Mouse (Mus musculus) mature B cell (primary cell): ENCODE results near the gene Gm28308.

Experiments used
- in situ Hi-C: fragments of 300-500 bp; cut with MboI; formaldehyde crosslinking; loops from 2 replicates; pipeline ENCODE4 v1.14.3; 2019

Gm28308 gene

DNA sequence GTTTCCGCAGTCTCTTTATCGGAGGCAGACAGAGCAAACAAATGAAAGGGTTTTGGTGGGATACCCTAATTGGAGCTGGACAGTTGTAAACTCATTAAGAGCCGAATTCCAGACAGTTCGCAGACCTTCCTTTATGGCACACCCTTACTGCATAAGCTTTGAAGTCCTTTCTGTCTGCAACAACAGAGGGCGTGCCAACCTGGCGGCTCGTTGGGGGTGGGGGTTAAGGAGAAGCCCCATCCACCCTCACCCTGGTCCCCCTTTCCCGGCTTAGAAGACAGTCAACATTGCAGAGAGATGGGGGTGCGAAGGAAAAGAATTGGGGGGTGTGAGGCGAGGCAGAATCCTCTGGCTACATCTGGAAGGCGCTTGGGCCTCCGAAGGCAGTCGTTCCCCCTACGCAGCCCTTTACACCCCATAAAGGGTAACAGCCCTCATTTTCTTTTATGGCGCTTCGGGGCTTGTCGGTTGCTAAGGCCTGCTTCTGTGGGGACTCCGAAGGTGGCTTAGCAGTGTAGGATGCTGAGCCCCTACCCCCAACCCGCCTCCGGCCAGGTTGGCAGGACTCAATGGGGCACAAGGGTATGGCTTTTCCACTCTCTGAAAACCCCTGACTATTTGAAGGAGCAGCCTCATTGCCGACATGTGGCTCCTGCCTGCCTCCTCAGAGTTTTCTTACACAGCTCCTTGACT lies 9.0 kb upstream of the Gm28308 start:
- in situ Hi-C loops: loop anchor here (10.0 kb wide), 2 partner anchors 637 to 837 kb away; no protein-coding TSS in a partner anchor

- in situ Hi-C loops: loop anchor here (10.0 kb wide), 2 partner anchors 637 to 837 kb away; no protein-coding TSS in a partner anchor
Measured at GRCm38 (mm10) chr6:52221337-52221992, 8.3 kb upstream of the Gm28308 start, which contains the start of gene Hoxa7. Gene Hoxa7, minus strand, starts transcription at chr6:52221854.

DNA sequence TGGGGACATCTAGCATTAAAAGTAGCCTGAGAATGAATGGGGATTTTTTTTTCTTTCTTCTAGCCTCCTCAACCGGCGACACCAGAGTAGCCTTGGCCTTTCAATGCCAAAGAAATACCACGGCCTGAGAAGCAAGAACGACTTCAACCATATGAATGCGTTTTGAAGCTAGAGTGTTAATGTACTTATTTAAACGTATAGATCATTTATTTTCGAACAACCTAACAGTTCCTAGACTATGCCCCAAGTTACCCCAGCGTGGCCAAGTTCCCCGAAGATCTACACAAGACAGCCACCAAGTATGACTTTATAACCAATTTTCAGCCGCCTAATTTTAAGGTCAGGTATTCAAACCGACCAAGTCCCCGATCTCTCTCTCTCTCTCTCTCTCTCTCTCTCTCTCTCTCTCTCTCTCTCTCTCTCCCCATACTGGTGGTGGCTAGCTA lies 7.7 kb upstream of the Gm28308 start:
- in situ Hi-C loops: loop anchor here (10.0 kb wide), 2 partner anchors 636 to 836 kb away; no protein-coding TSS in a partner anchor

GRCm38 (mm10) chr6:52220003-52220864 lies 7.1 kb upstream of the Gm28308 start:
- in situ Hi-C loops: loop anchor here (10.0 kb wide), 2 partner anchors 635 to 835 kb away; no protein-coding TSS in a partner anchor

- in situ Hi-C loops: no loop called here
Measured at GRCm38 (mm10) chr6:52219234-52219942, 6.2 kb upstream of the Gm28308 start.

DNA sequence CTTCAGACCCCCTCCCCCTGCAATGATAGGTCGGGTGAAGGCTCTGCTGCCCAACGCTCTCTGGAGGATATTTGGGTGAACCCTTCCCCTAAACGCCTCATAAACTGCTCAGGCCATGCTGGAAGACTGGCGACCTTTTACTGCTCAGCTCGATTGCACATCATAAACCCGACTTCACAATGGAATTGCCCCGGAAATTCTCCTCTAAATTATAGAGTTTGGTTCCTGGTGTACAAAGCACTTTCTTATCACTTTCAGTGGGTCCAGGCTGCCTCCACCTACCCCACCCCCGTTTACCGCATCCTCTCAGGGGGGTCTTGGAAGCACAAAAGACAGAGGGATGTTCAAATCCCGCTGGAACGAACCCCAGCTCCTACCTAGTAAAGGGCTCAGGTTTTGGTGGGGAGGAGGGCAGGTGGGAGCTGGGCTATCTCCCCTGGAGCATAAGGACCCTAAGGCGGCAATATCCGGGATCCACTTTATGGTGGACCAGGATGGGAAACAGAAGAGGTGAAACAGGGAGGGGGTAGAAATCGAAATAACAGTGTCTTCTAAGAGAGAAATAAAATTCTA lies 5.6 kb upstream of the Gm28308 start:
- in situ Hi-C loops: no loop called here

- in situ Hi-C loops: no loop called here
Measured at GRCm38 (mm10) chr6:52217895-52218642, 4.9 kb upstream of the Gm28308 start.

DNA sequence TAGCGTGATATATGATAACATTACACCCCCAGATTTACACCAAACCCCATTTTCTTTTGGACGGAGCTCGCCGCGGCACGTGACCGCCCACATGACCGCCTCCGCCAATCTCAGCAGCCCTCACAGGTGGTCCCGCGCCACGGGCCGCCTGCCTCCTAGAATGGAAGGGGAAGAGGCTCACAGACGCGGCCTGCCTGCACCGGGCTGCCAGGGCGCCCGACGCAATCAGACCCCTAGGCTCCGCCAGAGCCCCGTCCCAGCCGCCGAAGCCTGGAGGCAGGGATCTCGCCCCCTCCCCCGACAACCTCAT lies 4.3 kb upstream of the Gm28308 start:
- in situ Hi-C loops: no loop called here

- in situ Hi-C loops: no loop called here
Measured at GRCm38 (mm10) chr6:52216691-52217458, 3.7 kb upstream of the Gm28308 start.

DNA sequence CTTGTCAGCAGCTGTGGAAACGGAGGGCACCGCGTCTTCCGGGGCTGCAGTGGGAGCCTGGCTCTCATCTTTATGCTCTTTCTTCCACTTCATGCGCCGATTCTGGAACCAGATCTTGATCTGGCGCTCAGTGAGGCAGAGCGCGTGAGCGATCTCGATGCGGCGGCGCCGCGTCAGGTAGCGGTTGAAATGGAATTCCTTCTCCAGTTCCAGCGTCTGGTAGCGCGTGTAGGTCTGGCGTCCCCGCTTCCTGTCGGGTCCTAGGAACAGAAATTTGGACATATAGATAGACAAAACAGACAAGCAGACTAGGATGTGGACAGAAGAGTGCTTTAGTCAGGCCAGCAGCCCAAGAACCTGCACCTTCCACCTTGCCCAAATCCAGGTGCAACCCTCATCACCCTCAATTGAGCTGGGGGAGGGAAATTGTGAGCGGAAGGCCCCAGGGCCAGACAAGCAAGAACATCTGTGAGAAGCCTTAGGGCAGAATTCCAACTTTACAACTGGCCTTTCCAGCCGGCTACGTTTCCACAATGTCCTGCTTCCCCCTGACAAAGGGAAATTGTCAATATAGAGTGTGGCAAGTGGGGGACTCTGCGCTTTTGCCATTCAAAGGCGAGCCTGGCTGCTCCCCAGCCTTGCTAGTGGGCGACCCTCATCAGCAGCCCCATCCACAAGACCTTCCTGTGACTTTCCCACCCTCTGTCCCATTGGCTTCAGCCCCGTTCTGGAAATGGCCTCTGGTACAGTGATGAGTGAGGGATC lies 2.8 kb upstream of the Gm28308 start:
- in situ Hi-C loops: no loop called here

DNA sequence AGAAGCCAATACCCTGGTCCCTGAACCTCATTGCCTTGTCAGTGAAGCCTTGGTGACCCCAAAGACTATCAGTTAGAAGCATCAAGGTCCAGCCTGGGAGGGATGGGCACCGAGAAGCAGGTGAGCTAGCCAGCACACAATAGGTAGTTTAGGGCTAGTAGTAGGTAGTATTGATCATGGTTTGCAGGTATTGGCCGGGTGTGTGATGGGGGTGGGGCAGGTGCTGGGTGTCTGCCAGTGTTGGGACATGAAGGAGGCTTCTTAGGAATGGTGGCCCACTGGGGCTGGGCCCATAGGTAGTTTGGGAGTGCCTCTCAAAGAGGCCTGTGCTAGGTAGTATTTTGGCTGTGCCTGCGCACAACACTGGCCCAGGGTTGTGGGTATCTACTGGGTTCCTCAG lies 1.9 kb upstream of the Gm28308 start:
- in situ Hi-C loops: no loop called here

- in situ Hi-C loops: no loop called here
Measured at GRCm38 (mm10) chr6:52214271-52214670, 1.1 kb upstream of the Gm28308 start.

DNA sequence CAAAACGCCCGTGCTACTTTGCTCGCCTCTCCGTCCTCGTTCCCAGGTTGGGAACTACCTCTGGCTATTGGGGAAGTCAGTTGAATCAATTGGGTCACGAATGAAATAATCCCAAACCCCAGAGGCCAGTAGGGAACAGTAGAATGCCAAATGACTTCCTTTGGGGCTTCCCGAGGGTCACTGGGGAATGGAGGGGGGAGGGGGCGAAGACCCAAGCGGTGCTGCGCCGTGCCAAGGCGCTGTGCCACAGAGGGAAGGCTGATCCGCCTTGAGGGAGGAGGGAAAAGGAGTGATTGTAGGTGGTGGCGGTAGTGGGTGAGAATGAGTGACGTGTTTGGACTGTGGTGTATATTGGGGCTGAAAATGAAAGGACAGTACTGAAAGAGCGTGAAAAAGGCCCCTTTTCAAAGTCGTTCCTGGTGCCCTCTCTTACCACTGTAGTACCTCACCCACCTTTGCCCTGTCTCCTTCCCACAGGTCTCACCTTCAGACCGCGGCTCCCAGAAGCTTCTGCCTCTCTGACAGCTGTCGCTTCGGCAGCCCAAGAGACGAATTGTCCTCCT lies 502 bp downstream of the Gm28308 start:
- in situ Hi-C loops: no loop called here

DNA sequence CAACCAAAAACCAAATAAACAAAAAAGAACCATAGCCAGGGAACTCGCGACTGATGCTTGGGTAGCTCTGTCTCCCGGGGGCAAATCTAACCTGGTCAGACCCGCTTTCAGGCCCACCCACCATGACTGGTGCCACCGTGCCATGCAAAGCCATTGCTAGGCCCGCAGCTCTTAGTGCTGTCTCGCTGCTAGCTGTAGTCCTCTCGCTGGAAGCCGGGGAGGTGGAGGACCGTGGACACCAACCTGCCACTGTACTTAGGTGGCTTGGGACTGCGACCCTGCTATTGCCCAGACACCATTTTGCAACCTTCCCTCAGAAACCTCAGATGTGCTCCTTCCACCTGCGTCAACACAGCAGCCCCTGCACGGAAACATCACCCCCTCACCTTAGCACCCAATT lies 1.2 kb downstream of the Gm28308 start:
- in situ Hi-C loops: no loop called here

DNA sequence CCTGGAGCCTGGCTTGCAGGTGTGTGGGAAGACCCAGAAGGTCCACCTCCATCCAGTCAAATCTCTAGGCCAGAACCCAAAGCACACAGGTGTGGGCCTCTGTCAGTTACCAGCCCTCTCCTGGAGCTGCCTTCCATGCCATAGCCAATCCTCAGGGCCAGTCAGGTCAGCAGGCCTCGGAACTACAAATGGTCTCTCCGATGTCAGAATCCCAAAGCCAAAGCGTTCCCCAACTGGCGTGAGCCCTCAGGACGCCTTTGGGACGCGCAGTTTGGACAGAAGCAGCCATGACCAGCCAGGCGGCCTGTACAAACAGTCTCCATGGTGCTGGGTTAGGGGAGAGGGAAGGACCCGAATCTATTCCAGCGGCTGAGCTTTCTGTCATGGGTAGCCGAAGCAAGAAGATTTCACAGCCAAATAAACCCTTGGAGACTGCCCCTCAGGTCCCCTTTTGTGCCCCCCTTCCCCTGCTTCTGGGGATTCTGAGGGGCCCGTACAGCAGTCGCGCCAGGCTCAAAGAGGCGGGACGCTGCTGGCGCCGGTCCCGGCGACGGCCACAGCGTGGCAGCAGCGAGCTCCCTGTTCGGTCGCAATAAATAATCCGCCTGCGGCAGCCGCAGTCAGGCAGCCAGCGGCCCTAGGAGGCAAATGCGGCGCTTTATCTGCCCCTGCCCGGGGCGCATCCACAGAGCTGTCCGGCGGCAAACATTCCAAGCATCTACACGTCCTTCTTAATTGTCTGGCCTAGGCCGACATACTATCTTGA lies 1.8 kb downstream of the Gm28308 start:
- in situ Hi-C loops: no loop called here

DNA sequence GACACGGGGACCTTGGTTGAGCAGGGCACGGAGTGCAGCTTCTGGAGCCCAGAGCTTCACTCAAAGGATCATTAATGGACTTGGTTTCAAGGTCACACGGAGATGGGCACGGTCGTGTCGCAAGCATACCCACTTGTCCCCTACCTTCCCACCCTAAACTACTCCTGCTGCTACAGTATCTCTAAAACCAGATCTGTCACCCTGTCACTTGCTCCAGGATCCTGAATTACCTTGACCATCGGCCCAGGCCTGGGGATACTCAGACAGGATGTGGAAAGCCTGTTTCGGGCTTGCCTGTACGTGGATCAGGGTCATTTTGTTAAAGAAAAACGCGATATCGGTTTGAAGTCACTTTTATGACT lies 3.5 kb downstream of the Gm28308 start:
- in situ Hi-C loops: no loop called here

DNA sequence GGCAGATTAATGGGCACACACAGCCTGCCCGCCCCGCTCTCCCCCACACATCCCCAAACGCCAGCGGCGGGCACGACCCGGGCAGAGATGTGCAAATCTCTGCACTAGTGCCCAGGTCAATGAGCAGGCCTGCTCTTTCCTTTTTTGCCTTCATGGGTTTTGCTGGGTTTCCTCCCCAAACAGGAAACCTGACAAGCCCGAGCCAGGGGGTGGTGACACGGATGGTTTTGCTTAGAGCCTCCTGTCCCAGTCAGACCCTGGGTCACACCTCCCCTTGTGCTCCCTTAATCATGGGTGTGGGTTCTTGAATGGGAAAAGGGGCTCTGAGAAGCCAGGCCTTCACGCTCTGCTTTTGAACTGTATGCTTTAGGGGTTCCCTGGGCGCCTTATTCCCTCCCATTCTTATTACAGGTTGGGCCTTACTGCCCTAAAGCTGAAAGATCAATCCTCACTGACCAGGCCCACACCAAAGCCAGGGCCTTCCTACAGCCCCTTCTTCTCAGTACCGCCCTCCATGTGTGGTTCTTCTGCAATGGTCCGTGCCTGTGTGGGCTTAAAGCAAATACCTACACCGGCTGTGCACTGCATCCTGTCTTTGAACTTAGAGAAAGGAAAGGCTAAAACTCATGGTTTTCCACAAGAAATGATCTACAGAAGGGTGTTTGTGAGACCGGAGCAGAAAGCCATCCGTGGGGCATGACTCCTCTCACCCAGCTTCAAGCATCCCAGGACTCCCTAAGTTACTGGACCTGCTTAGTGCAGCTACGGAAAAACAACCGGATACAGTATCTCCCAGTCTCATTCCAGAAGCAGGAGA lies 4.1 kb downstream of the Gm28308 start:
- in situ Hi-C loops: no loop called here
